Mouse (Mus musculus) C2C12 (cell line): ENCODE data around the gene Lrrc61. TPM values are rescaled to one million over a fixed set of nuclear protein-coding genes. Genes with fewer than 3 reads are reported as not detected.
"Not testable (repeated sequence)": the region's sequence is repeated elsewhere in the genome, so short reads cannot be mapped to it uniquely, and the experiment has no call there.

ENCODE experiments used
- H3K27me3 ChIP-seq: one replicate; pipeline ENCODE4 v1.6.1; 2011; ENCODE audit not compliant: control insufficient read depth, insufficient read depth, insufficient read length
- H3K36me3 ChIP-seq: one replicate; pipeline ENCODE4 v1.6.1; 2011; ENCODE audit not compliant: control insufficient read depth, insufficient read depth
- H3K4me3 ChIP-seq: one replicate; pipeline ENCODE4 v1.5.1; 2011; ENCODE audit warnings: mild to moderate bottlenecking, control low read depth; ENCODE audit not compliant: poor library complexity, insufficient read depth, severe bottlenecking
- H3K79me2 ChIP-seq: one replicate; pipeline ENCODE4 v1.6.1; 2011; ENCODE audit not compliant: control insufficient read depth, insufficient read depth
- H3K79me3 ChIP-seq: one replicate; pipeline ENCODE4 v1.6.1; 2011; ENCODE audit warnings: low read depth, control low read depth
- H3ac ChIP-seq: one replicate; pipeline ENCODE3; 2011; ENCODE audit warnings: low read depth; ENCODE audit not compliant: control insufficient read depth, insufficient read length
- CEBPB ChIP-seq: IDR thresholded peaks from one replicate; pipeline ENCODE4 v1.6.1; 2011; ENCODE audit warnings: low read depth, mild to moderate bottlenecking, control low read depth, moderate library complexity
- CTCF ChIP-seq: IDR thresholded peaks from one replicate; pipeline ENCODE4 v1.5.1; 2011; ENCODE audit not compliant: control insufficient read depth, insufficient read depth, insufficient read length
- FOSL1 ChIP-seq: IDR thresholded peaks from one replicate; pipeline ENCODE4 v1.8.0; 2011; ENCODE audit warnings: mild to moderate bottlenecking, low read length; ENCODE audit not compliant: poor library complexity, insufficient read depth, severe bottlenecking
- MAX ChIP-seq: IDR thresholded peaks from one replicate; pipeline ENCODE4 v1.6.1; 2011; ENCODE audit warnings: mild to moderate bottlenecking, control low read depth
- MYOD1 ChIP-seq: IDR thresholded peaks from one replicate; pipeline ENCODE4 v1.6.1; 2011; ENCODE audit warnings: low read depth; ENCODE audit not compliant: control insufficient read depth, insufficient read length
- MYOG ChIP-seq: IDR thresholded peaks from one replicate; pipeline ENCODE4 v1.6.1; 2011; ENCODE audit not compliant: control insufficient read depth, insufficient read length; ENCODE audit errors: extremely low read depth
- USF1 ChIP-seq: IDR thresholded peaks from one replicate; pipeline ENCODE4 v1.6.1; 2011; ENCODE audit warnings: low read depth, mild to moderate bottlenecking, control low read depth, moderate library complexity
- long read RNA-seq, 2 experiments: library from polyadenylated mRNA; unstranded; transcript quantifications; one replicate each; pipeline ENCODE4 v2.0.0; 2019 to 2020
- polyA plus RNA-seq: library from polyadenylated mRNA; unstranded; fragments of >200 nt; fragmentation: generic; extraction: Trizol; gene quantifications from one replicate; pipeline ENCODE4 v1.2.1, GENCODE M21; 2012; ENCODE audit warnings: missing spikeins

Gene Lrrc61
- polyA plus RNA-seq = 6.2 TPM
- long read RNA-seq, experiment 1, partial matches to known transcripts = 0 of 2 reads
- long read RNA-seq, experiment 1, other reads (novel, unspliced or antisense) = 2 of 2 reads
- long read RNA-seq, experiment 2 = 0 reads

DNA sequence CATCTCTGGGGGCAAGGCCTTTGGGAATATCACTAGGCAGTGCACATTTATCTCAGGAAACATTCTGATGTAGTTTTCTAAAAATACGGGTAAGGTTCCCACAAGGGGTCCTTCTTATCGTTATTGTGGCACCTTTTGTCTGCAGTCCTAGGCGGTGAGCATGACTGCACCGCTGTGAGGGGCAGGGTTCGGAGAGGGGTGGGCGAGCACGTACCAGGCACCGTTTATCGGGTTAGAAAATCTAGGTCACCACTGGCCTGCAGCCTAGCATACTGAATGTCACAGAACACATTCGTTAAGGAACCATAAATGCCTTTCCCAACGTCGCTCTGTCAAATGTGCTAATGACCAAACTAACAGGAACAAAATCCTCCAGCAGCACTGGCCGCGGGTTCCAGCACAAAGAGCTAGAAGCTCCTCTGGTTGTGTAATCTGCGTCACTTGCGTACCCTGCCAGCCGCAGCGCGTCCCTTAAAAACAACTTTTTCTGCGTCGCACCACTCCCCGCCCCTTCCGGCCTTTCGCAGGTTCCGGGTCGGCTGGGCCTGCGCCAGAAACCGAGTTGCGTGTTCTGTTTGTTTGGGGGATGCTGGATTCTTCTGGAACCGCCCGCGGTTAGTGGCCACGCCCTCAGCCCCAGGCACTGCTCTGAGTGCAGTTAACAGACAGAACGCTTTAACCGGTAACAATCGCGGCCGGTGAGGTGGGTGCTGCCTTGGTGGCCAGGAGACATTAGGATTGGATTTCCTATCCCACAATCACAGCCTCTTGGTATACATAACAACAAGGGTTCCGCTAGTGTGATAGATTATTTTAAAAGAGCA, at the start of gene Lrrc61:
TSS of gene Lrrc61 (plus strand) at position 517 of the 824 bp plus-strand sequence.
- no peak for TF ChIP-seq USF1
- peak; percentile 56 for TF ChIP-seq CEBPB
- H3K4me3 ChIP-seq = peak within 1 kb of the TSS; percentile 22
- peak within 1 kb of the TSS; percentile 31 for H3ac ChIP-seq
- no peaks in the 10 kb centered on the region for H3K79me3 ChIP-seq
- H3K36me3 ChIP-seq = no peaks in the 10 kb centered on the region
- H3K79me2 ChIP-seq = no peaks in the 10 kb centered on the region
- H3K27me3 ChIP-seq = no peaks in the 10 kb centered on the region

DNA sequence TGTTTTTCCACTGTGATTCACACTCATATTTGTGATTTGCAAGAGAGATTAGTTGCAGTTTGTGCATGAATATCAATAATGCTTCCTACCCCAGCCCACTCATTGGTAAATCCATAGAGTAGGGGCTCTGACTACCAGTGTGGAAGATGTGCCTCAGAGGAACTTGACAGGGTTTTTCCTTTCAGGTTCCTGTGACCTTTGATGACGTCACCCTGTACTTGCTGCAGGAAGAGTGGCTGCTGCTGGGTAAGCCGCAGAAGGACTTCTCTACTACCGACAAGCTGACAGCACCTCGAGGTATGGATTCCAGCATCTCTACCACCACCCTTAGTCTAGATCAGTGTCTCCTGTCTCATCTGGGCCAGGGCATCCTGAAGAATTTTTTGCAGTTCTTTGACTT, 46.5 kb upstream of the Lrrc61 start:
- peaks cover 24% of the 10 kb centered on the region for H3K36me3 ChIP-seq
- H3K79me3 ChIP-seq = peaks cover 4% of the 10 kb centered on the region
- no peak overlapping the region for H3ac ChIP-seq
- TF ChIP-seq MYOG (no peak), USF1 (no peak), MYOD1 (no peak), FOSL1 (no peak), CTCF (no peak), CEBPB (no peak), MAX (no peak)
- no peaks in the 10 kb centered on the region for H3K27me3 ChIP-seq
- H3K79me2 ChIP-seq = peaks cover 32% of the 10 kb centered on the region
- no peak overlapping the region for H3K4me3 ChIP-seq

DNA sequence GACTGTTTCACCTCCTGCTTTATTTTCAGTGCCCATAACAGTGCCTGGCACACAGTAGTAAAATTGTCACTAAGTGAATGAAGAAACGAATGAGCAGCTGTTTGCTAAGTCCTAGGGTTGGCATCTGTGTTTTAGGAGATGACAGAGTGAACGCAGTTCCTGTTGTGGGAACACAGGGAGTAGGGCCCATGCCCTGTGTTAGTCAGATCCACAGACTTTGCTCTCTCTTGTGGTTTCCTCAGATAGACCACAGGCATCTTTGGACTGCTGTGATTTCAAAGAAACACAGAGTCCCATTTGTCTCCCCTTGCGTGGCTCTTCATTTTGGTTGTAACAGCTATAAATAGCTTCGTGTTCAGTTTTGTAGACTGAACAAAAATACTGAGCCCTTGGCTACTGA, 44.2 kb upstream of the Lrrc61 start:
- peaks cover 44% of the 10 kb centered on the region for H3K36me3 ChIP-seq
- H3K4me3 ChIP-seq = no peak overlapping the region
- no peak overlapping the region for H3ac ChIP-seq
- TF ChIP-seq FOSL1 = no peak
- peak; percentile 72 for TF ChIP-seq MAX
- no peak for TF ChIP-seq MYOG
- peak; percentile 94 for TF ChIP-seq MYOD1
- H3K27me3 ChIP-seq = no peaks in the 10 kb centered on the region
- no peaks in the 10 kb centered on the region for H3K79me3 ChIP-seq
- H3K79me2 ChIP-seq = peaks cover 24% of the 10 kb centered on the region

DNA sequence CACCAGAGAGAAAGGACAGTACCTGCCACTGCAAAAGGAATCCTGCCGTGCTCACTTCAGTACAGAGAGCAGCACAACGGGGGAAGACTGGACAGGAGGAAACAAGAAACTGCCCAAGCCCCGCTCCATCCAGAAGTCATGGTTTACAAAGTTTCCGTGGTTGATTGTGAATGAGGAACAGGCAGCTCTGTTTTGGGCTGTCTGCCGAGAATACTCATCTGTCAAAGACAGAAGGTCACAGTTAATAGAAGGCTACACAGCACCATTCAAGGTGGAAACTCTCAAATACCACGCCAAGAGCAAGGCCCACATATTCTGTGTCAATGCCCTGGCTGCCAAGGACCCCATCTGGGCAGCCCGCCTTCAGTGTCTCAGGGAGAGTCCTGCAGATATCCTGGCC, 42.7 kb upstream of the Lrrc61 start:
- peaks cover 15% of the 10 kb centered on the region for H3K79me2 ChIP-seq
- no peaks in the 10 kb centered on the region for H3K79me3 ChIP-seq
- H3K36me3 ChIP-seq = peaks cover 49% of the 10 kb centered on the region
- no peaks in the 10 kb centered on the region for H3K27me3 ChIP-seq
- TF ChIP-seq CEBPB (no peak), MYOG (no peak), FOSL1 (no peak), MYOD1 (no peak), USF1 (no peak), MAX (no peak), CTCF (no peak)
- no peak overlapping the region for H3ac ChIP-seq
- no peak overlapping the region for H3K4me3 ChIP-seq

DNA sequence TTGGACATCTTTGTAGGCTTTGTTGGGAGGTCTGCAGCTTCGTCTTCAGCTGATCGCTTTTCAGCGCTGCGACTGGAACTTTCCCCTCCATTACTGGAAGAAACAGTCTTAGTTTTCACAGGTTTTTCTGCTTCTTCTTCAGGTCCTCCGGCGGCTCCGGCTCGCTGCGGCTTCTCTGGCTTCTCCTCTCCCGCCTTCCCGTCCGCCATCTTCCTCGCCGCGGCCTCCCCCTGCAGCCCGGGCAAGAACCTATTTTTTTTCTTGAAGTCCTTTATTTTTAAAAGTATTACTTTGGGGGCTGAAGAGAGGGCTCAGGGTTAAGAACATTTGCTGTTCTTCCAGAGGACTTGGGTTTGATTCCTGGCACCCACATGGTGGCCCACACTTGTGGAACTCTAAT, 29.7 kb upstream of the Lrrc61 start:
- H3K79me2 ChIP-seq, H3K79me3 ChIP-seq, H3K4me3 ChIP-seq, H3ac ChIP-seq, H3K27me3 ChIP-seq: not testable (repeated sequence)
- H3K36me3 ChIP-seq = peaks cover 11% of the 10 kb centered on the region

DNA sequence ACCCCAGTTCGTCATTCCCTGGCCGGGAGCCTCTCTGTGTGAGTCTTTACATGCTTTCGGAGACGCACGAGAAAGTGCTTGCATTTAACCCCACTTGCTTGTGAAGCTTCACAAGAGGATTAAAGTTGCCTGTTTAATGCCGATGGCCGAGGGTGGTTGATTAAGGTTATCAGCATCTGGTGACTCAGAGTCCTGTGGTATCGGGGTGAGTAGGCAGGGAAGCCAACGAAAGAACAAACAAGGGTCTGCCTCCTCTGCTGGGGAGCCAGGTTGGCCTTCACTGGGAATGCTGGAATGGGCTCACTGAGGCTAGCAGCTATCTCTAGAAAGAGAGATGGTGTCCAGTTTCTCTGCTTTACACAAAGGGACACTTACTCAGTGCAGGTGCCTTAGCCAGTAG, 26.7 kb upstream of the Lrrc61 start:
- no peak for TF ChIP-seq USF1
- no peak for TF ChIP-seq MYOD1
- TF ChIP-seq MAX = no peak
- TF ChIP-seq FOSL1 = no peak
- TF ChIP-seq MYOG = no peak
- TF ChIP-seq CTCF = no peak
- no peak for TF ChIP-seq CEBPB
- Histone ChIP-seq H3K79me3 (no peaks in the 10 kb centered on the region), H3K79me2 (no peaks in the 10 kb centered on the region), H3K36me3 (peaks cover 19% of the 10 kb centered on the region), H3K27me3 (no peaks in the 10 kb centered on the region), H3K4me3 (no peak overlapping the region), H3ac (no peak overlapping the region)
